Mouse (Mus musculus) stomach, postnatal 0 days (tissue): ENCODE measurements around the gene Cuta. TPM values are rescaled to one million over a fixed set of nuclear protein-coding genes. Genes with fewer than 3 reads are reported as not detected.

ENCODE experiments used
- ATAC-seq: fragments of 200-750 bp; cut with Nextera tagmentation; 2 replicates; pipeline ENCODE4 v1.8.0; 2017; ENCODE audit not compliant: low FRiP score, low TSS enrichment
- DNase-seq: peaks from one replicate; pipeline ENCODE4 v3.0.0-alpha.2; 2016; ENCODE audit warnings: low spot score
- H3K27ac ChIP-seq: fragments of 300-500 bp; sonication (generic); replicated peaks from 2 replicates; pipeline ENCODE4 v1.5.1; 2014; ENCODE audit warnings: mild to moderate bottlenecking, control low read depth
- H3K27me3 ChIP-seq: fragments of 300-500 bp; sonication (generic); 2 replicates; pipeline ENCODE4 v1.6.1; 2014; ENCODE audit warnings: low read length; ENCODE audit not compliant: control insufficient read depth, insufficient read depth
- H3K36me3 ChIP-seq: fragments of 300-500 bp; sonication (generic); 2 replicates; pipeline ENCODE4 v1.6.1; 2014; ENCODE audit warnings: low read length, mixed read lengths; ENCODE audit not compliant: control insufficient read depth, insufficient read depth
- H3K4me1 ChIP-seq: fragments of 300-500 bp; sonication (generic); replicated peaks from 2 replicates; pipeline ENCODE4 v1.6.1; 2014; ENCODE audit warnings: antibody characterized with exemption; ENCODE audit not compliant: control insufficient read depth, insufficient read depth
- H3K4me2 ChIP-seq: fragments of 300-500 bp; sonication (generic); replicated peaks from 2 replicates; pipeline ENCODE4 v1.6.1; 2014; ENCODE audit warnings: low read depth, mild to moderate bottlenecking, control low read depth, moderate library complexity
- H3K4me3 ChIP-seq: fragments of 300-500 bp; sonication (generic); 2 replicates; pipeline ENCODE4 v1.5.1; 2014; ENCODE audit warnings: low read depth, low read length, control low read depth
- H3K9ac ChIP-seq: fragments of 300-500 bp; sonication (generic); 2 replicates; pipeline ENCODE4 v1.6.1; 2014; ENCODE audit warnings: mild to moderate bottlenecking, low read length, control low read depth, mixed read lengths
- H3K9me3 ChIP-seq: fragments of 300-500 bp; sonication (generic); 2 replicates; pipeline ENCODE4 v1.6.1; 2016; ENCODE audit warnings: low read length; ENCODE audit not compliant: control insufficient read depth
- CTCF ChIP-seq: IDR thresholded peaks from 2 replicates; pipeline ENCODE4 v1.5.1; 2016; ENCODE audit warnings: antibody characterized with exemption, low read depth, mild to moderate bottlenecking, moderate library complexity
- EP300 ChIP-seq: optimal IDR thresholded peaks from 2 replicates; pipeline ENCODE3; 2016; ENCODE audit warnings: antibody characterized with exemption
- WGBS: fragments of 180-500 bp; shearing (Covaris S2); extraction: QIAGEN DNeasy Blood & Tissue Kit; methylation state at CpG from one replicate; pipeline ENCODE4 v1.1.7; 2014; 5-methylcytosine and 5-hydroxymethylcytosine counted together
- polyA plus RNA-seq: library from polyadenylated mRNA; unstranded; fragments of >200 nt; fragmentation: Nextera tagmentation; extraction: Ambion mirVana; gene quantifications from 2 replicates; pipeline ENCODE4 v1.2.1, GENCODE M21; 2015

Gene Cuta
- polyA plus RNA-seq, 1 experiment from 2014 or later: 157 TPM

- no peak for DNase-seq
- no peaks in the 10 kb centered on the region for H3K9me3 ChIP-seq
- WGBS: 66% methylated on average over 9 of the region's 12 CpGs
- ATAC-seq: no peak
- TF ChIP-seq EP300 (no peak), CTCF (no peak)
- no peak overlapping the region for H3K9ac ChIP-seq
- no peak overlapping the region for H3K4me2 ChIP-seq
- no peaks in the 10 kb centered on the region for H3K27me3 ChIP-seq
- no peaks in the 10 kb centered on the region; the same call in 1 of the 2 replicates for H3K36me3 ChIP-seq
- peaks cover 7% of the 10 kb centered on the region; the same call in 1 of the 2 replicates for H3K4me1 ChIP-seq
- no peak overlapping the region for H3K27ac ChIP-seq
- no peak overlapping the region for H3K4me3 ChIP-seq
These were observed 30.9 kb upstream of the Cuta start for GRCm38 (mm10) chr17:26970221-26970620.

GRCm38 (mm10) chr17:26969257-26969656 is 29.9 kb upstream of the Cuta start:
- no peak overlapping the region for H3K27ac ChIP-seq
- ATAC-seq (no peak), DNase-seq (no peak)
- TF ChIP-seq EP300 (no peak), CTCF (no peak)
- H3K4me2 ChIP-seq: no peak overlapping the region
- peaks cover 7% of the 10 kb centered on the region; the same call in 1 of the 2 replicates for H3K4me1 ChIP-seq
- H3K9ac ChIP-seq: no peak overlapping the region
- no peaks in the 10 kb centered on the region for H3K27me3 ChIP-seq
- H3K4me3 ChIP-seq: no peak overlapping the region
- peaks cover 3% of the 10 kb centered on the region; the same call in 1 of the 2 replicates for H3K36me3 ChIP-seq
- WGBS: 80% methylated on average over 6 of the region's 6 CpGs
- no peaks in the 10 kb centered on the region for H3K9me3 ChIP-seq

GRCm38 (mm10) chr17:26968200-26968611 is 28.8 kb upstream of the Cuta start:
- 83% methylated on average over 6 of the region's 6 CpGs for WGBS
- TF ChIP-seq EP300: no peak
- no peak for TF ChIP-seq CTCF
- H3K9ac ChIP-seq: no peak overlapping the region
- H3K27ac ChIP-seq: no peak overlapping the region
- H3K4me1 ChIP-seq: 0 out of 2 replicates have a peak, but pooled peaks cover 2% of the 10 kb centered on the region
- no peak for ATAC-seq
- no peaks in the 10 kb centered on the region for H3K27me3 ChIP-seq
- no peak overlapping the region for H3K4me3 ChIP-seq
- no peak overlapping the region for H3K4me2 ChIP-seq
- peaks cover 3% of the 10 kb centered on the region; the same call in 1 of the 2 replicates for H3K36me3 ChIP-seq
- H3K9me3 ChIP-seq: no peaks in the 10 kb centered on the region
- DNase-seq: no peak

- H3K9ac ChIP-seq: no peak overlapping the region
- no peak overlapping the region for H3K4me2 ChIP-seq
- TF ChIP-seq EP300 (no peak), CTCF (no peak)
- 83% methylated on average over 6 of the region's 6 CpGs for WGBS
- no peak overlapping the region for H3K4me3 ChIP-seq
- ATAC-seq: no peak
- H3K9me3 ChIP-seq: no peaks in the 10 kb centered on the region
- peaks cover 3% of the 10 kb centered on the region; the same call in 1 of the 2 replicates for H3K36me3 ChIP-seq
- no peak for DNase-seq
- no peak overlapping the region for H3K27ac ChIP-seq
- H3K27me3 ChIP-seq: no peaks in the 10 kb centered on the region
- H3K4me1 ChIP-seq: 0 out of 2 replicates have a peak, but pooled peaks cover 2% of the 10 kb centered on the region
These were observed 28.1 kb upstream of the Cuta start for GRCm38 (mm10) chr17:26967477-26967876.

- H3K9ac ChIP-seq: no peak overlapping the region
- H3K4me2 ChIP-seq: no peak overlapping the region
- H3K36me3 ChIP-seq: peaks cover 3% of the 10 kb centered on the region; the same call in 1 of the 2 replicates
- H3K27me3 ChIP-seq: no peaks in the 10 kb centered on the region
- H3K9me3 ChIP-seq: no peaks in the 10 kb centered on the region
- ATAC-seq (no peak), DNase-seq (no peak)
- TF ChIP-seq CTCF (no peak), EP300 (no peak)
- no peak overlapping the region for H3K27ac ChIP-seq
- WGBS: 93% methylated on average over 11 of the region's 11 CpGs
- H3K4me3 ChIP-seq: no peak overlapping the region
- 0 out of 2 replicates have a peak, but pooled peaks cover 2% of the 10 kb centered on the region for H3K4me1 ChIP-seq
These were observed 27.6 kb upstream of the Cuta start for GRCm38 (mm10) chr17:26966993-26967392.

GRCm38 (mm10) chr17:26961572-26962240 is 22.3 kb upstream of the Cuta start:
- DNase-seq: no peak
- Histone ChIP-seq H3K36me3 (peaks cover 3% of the 10 kb centered on the region; the same call in 1 of the 2 replicates), H3K27me3 (no peaks in the 10 kb centered on the region)

More at GRCm38 (mm10) chr17:26961572-26962240, 22.3 kb upstream of the Cuta start:
- Histone ChIP-seq H3K4me1 (no peaks in the 10 kb centered on the region), H3K4me2 (no peak overlapping the region), H3K27ac (no peak overlapping the region), H3K9ac (no peak overlapping the region), H3K4me3 (no peak overlapping the region), H3K9me3 (no peaks in the 10 kb centered on the region)
- no peak for TF ChIP-seq CTCF
- no peak for TF ChIP-seq EP300
- WGBS: 85% methylated on average over 19 of the region's 21 CpGs
- ATAC-seq: no peak
